Mouse (Mus musculus) cerebellum, adult 9-11 months (tissue): Measurements from ENCODE around the gene Plekhm3.

Experiments
- DNase-seq: peaks from one replicate; pipeline ENCODE4 v3.0.0; 2022

The Plekhm3 gene

GRCm38 (mm10) chr1:64817709-64818108 is 138.9 kb downstream of the Plekhm3 start:
- peak; percentile 79 for DNase-seq

- no peak for DNase-seq
Observed at GRCm38 (mm10) chr1:64813182-64813581, 143.4 kb downstream of the Plekhm3 start.

GRCm38 (mm10) chr1:64811956-64812355 is 144.7 kb downstream of the Plekhm3 start:
- no peak for DNase-seq

- DNase-seq, result no peak
Observed at GRCm38 (mm10) chr1:64809085-64809484, 147.5 kb downstream of the Plekhm3 start.

- DNase-seq, result no peak
Observed at GRCm38 (mm10) chr1:64807766-64808165, 148.9 kb downstream of the Plekhm3 start.

GRCm38 (mm10) chr1:64805217-64805616 is 151.4 kb downstream of the Plekhm3 start:
- DNase-seq, result no peak

GRCm38 (mm10) chr1:64802631-64803030 is 154.0 kb downstream of the Plekhm3 start:
- no peak for DNase-seq

GRCm38 (mm10) chr1:64797621-64798020 is 159.0 kb downstream of the Plekhm3 start:
- DNase-seq, result no peak

GRCm38 (mm10) chr1:64796867-64797582 is 159.6 kb downstream of the Plekhm3 start:
- DNase-seq, result no peak

GRCm38 (mm10) chr1:64795284-64796040 is 161.2 kb downstream of the Plekhm3 start:
- DNase-seq, result peak; percentile 73

GRCm38 (mm10) chr1:64794096-64794495 is 162.5 kb downstream of the Plekhm3 start:
- no peak for DNase-seq

GRCm38 (mm10) chr1:64793234-64793530 is 163.4 kb downstream of the Plekhm3 start:
- DNase-seq, result no peak

GRCm38 (mm10) chr1:64792521-64793233 is 163.9 kb downstream of the Plekhm3 start:
- no peak for DNase-seq

- peak; percentile 33 for DNase-seq
Observed at GRCm38 (mm10) chr1:64791826-64792225, 164.8 kb downstream of the Plekhm3 start.

- peak; percentile 49 for DNase-seq
Observed at GRCm38 (mm10) chr1:64790806-64791790, 165.5 kb downstream of the Plekhm3 start.

GRCm38 (mm10) chr1:64787701-64788515 is 168.7 kb downstream of the Plekhm3 start:
- peak; percentile 33 for DNase-seq

- no peak for DNase-seq
Observed at GRCm38 (mm10) chr1:64779863-64780262, 176.8 kb downstream of the Plekhm3 start.

GRCm38 (mm10) chr1:64779415-64779814 is 177.2 kb downstream of the Plekhm3 start:
- DNase-seq, result no peak

- no peak for DNase-seq
Observed at GRCm38 (mm10) chr1:64773305-64773704, 183.3 kb downstream of the Plekhm3 start.

- DNase-seq, result no peak
Observed at GRCm38 (mm10) chr1:64770169-64770568, 186.5 kb downstream of the Plekhm3 start.

- no peak for DNase-seq
Observed at GRCm38 (mm10) chr1:64761646-64762045, 195.0 kb downstream of the Plekhm3 start.

GRCm38 (mm10) chr1:64757766-64758165 is 198.9 kb downstream of the Plekhm3 start:
- DNase-seq, result no peak
